Mouse (Mus musculus) neural tube, embryonic 15.5 days (tissue): Measurements from ENCODE around the gene Gadd45g. TPM values are rescaled to one million over a fixed set of nuclear protein-coding genes. Genes with fewer than 3 reads are reported as not detected.

Experiments
- ATAC-seq: fragments of 200-750 bp; cut with Nextera tagmentation; 2 replicates; pipeline ENCODE4 v1.8.0; 2017; ENCODE audit warnings: mild to moderate bottlenecking, moderate TSS enrichment, moderate library complexity; ENCODE audit not compliant: low FRiP score
- H3K27ac ChIP-seq: fragments of 300-500 bp; sonication (generic); replicated peaks from 2 replicates; pipeline ENCODE4 v1.5.1; 2015; ENCODE audit warnings: mild to moderate bottlenecking, inconsistent platforms
- H3K27me3 ChIP-seq: fragments of 300-500 bp; sonication (generic); replicated peaks from 2 replicates; pipeline ENCODE4 v1.6.1; 2015; ENCODE audit warnings: inconsistent platforms
- H3K36me3 ChIP-seq: fragments of 300-500 bp; sonication (generic); 2 replicates; pipeline ENCODE4 v1.6.1; 2015; ENCODE audit warnings: inconsistent platforms
- H3K4me1 ChIP-seq: fragments of 300-500 bp; sonication (generic); 2 replicates; pipeline ENCODE4 v1.6.1; 2015; ENCODE audit warnings: inconsistent platforms
- H3K4me2 ChIP-seq: fragments of 300-500 bp; sonication (generic); 2 replicates; pipeline ENCODE4 v1.6.1; 2015; ENCODE audit warnings: inconsistent platforms, mild to moderate bottlenecking, moderate library complexity
- H3K4me3 ChIP-seq: fragments of 300-500 bp; sonication (generic); replicated peaks from 2 replicates; pipeline ENCODE4 v1.5.1; 2015; ENCODE audit warnings: mild to moderate bottlenecking, inconsistent platforms
- H3K9ac ChIP-seq: fragments of 300-500 bp; sonication (generic); replicated peaks from 2 replicates; pipeline ENCODE4 v1.6.1; 2015; ENCODE audit warnings: mild to moderate bottlenecking, inconsistent platforms
- H3K9me3 ChIP-seq: fragments of 300-500 bp; sonication (generic); replicated peaks from 2 replicates; pipeline ENCODE4 v1.6.1; 2016; ENCODE audit warnings: inconsistent platforms
- WGBS: fragments of 180-500 bp; shearing (Covaris S2); methylation state at CpG from one replicate; pipeline ENCODE4 v1.1.7; 2015; ENCODE audit warnings: mixed read lengths; 5-methylcytosine and 5-hydroxymethylcytosine counted together
- polyA plus RNA-seq: library from polyadenylated mRNA; unstranded; fragments of >200 nt; fragmentation: Nextera tagmentation; extraction: Ambion mirVana; gene quantifications from 2 replicates; pipeline ENCODE4 v1.2.1, GENCODE M21; 2015

Gadd45g gene
- polyA plus RNA-seq, 1 experiment from 2014 or later = 35.4 TPM

DNA sequence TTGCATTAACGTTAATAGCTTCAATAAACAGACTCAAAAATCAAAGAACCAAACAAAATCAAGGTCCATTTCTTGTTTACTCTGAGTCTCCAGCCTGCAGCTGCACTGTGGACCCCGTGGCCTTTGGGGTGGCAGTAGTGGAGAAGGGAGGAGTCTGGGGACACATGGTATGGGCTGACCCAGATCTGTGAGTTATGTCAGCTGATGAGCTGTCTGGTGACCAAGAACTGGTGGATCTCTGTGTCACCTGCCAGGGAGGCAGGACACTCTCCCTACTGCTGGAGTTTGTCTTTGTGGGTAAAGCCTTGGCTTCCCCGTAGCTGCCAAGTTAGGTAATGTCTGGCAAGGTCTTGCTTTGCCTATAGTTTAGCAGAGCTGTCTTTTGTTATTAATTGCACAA, 51.1 kb downstream of the Gadd45g start:
- 87% methylated on average over 3 of the region's 3 CpGs for WGBS
- H3K27me3 ChIP-seq = no peaks in the 10 kb centered on the region

More for the DNA sequence above, 51.1 kb downstream of the Gadd45g start:
- Histone ChIP-seq H3K36me3 (no peaks in the 10 kb centered on the region), H3K4me1 (peaks cover 9% of the 10 kb centered on the region), H3K9ac (no peak overlapping the region), H3K9me3 (no peaks in the 10 kb centered on the region), H3K27ac (no peak overlapping the region), H3K4me2 (no peak overlapping the region), H3K4me3 (no peak overlapping the region)
- ATAC-seq = no peak

Other genes starting within 250 kb of the Gadd45g start
- 40.0 and 92.6 TPM in 2 replicates for gene Cks2, start 201.4 kb upstream of the Gadd45g start, polyA plus RNA-seq
- gene Secisbp2, start 195.0 kb upstream of the Gadd45g start, polyA plus RNA-seq = 26.7 and 28.0 TPM in 2 replicates
- 15.2 and 17.9 TPM in 2 replicates for gene Sema4d, start 52.9 kb upstream of the Gadd45g start, polyA plus RNA-seq